Mouse (Mus musculus): ENCODE measurements around the gene 6720489N17Rik. TPM values are rescaled to one million over a fixed set of nuclear protein-coding genes. Genes with fewer than 3 reads are reported as not detected.
"Not testable (repeated sequence)": the region's sequence is repeated elsewhere in the genome, so short reads cannot be mapped to it uniquely, and the experiment has no call there.

6720489N17Rik gene
- polyA plus RNA-seq (2012; rRNA removed) = 5.8 and 5.9 TPM in 2 replicates

DNA sequence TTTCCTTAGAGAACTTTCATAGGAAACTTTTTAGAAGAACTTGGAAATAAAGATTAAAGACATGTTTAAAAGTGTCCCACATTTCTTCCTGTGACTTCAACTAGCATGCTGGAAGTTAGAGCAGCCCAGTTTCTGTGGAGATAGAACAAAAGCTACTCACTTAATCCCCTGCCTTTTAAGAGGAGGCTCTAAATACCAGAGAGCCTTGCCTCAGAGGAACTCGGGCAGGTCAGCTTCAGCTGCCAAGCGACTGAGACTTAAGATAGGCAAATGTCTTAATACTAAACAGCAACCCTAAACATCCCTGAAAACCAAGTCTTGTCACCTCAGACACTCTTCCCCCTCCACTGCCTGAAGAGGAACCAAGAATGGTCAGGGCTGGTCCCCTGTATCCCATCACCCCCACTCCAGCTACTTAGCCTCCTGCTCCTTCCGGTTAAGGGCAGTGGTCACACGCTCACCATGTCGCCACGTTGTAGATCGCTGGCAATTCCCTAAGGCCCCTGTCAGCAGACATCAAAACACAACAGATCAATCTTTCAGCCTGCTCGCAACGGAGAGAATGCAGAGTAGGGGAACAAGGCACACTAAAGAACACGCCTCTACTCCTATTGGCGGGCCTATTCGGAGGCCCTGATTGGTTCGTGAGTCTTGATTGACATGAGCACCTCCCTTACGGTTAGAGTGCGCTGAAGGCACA, at the start of gene 6720489N17Rik:
6720489N17Rik (minus strand) TSS at position 606 of the 700 bp plus-strand sequence.
- peak; percentile 48 for DNase-seq (ENCODE audit: low spot score)

DNA sequence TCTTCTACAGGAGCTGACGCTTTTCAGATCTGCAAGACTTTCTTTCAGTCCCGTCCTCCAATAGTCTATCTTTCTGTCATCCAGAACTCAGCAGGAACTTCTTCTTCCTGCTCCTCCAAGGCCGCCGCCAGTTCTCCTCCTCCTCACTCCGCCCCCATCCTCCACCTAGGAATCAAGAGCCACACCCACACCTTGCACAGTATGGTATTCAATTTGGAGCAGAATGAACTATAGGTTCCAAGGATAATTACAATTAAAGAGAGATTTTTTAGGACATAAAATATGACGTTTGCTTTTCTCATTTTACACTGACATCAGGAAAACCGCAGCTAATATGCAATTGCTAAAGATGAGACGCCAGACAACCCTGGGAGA, 29.4 kb upstream of the 6720489N17Rik start:
- DNase-seq (ENCODE audit: low spot score) = no peak

DNA sequence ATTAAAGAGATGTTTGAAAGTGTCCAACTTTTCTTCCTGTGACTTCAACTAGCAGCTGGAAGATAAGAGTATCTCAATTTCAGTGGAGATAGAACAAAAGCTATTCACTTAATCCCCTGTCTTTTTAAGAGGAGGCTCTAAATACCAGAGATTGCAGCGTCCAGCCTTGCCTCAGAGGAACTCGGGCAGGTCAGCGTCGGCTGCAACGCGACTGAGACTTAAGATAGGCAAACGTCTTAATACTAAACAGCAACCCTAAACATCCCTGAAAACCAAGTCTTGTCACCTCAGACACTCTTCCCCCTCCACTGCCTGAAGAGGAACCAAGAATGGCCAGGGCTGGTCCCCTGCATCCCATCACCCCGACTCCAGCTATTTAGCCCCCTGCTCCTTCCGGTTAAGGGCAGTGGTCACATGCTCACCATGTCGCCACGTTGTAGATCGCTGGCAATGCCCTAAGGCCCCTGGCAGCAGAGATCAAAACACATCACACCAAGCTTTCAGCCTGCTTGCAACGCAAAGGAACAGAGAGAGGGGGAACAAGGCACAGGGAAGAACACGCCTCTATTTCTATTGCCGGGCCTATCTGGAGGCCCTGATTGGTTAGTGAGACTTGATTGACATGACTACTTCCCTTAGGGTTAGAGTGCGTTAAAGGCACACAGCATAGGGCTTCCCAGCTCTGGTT, 28.8 kb upstream of the 6720489N17Rik start:
- peak; percentile 41 for DNase-seq (ENCODE audit: low spot score)

DNA sequence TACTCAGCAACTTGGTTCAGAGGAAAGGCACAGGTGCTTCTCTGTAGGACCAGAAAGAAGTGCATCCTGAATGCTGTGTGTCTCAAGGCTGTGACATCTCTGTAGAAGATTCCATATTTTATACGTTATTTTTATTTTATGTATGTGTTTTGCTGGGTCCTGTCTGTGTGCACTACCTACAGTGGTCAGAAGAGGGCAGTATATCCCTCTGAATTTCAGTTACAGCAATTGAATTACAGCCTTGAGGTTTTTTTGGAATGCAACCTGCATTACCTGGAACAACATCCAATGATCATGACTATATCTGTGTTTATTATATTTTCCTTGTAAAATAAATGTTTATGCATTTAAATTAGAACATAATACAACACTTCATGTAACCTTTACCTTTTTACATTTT, 3.1 kb upstream of the 6720489N17Rik start:
- not testable (repeated sequence) for DNase-seq (ENCODE audit: low spot score)

DNA sequence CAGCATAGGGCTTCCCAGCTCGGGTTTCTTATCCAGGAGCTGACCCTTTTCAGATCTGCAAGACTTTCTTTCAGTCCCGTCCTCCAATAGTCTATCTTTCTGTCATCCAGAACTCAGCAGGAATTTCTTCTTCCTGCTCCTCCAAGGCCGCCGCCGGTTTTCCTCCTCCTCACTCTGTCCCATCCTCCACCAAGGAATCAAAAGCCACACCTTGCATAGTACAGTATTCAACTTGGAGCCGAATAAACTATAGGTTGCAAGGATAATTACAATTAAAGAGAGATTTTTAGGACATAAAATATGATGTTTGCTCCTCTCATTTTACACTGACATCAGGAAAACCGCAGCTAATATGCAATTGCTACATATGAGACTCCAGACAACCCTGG, 289 bp upstream of the 6720489N17Rik start:
- DNase-seq (ENCODE audit: low spot score) = not testable (repeated sequence)

DNA sequence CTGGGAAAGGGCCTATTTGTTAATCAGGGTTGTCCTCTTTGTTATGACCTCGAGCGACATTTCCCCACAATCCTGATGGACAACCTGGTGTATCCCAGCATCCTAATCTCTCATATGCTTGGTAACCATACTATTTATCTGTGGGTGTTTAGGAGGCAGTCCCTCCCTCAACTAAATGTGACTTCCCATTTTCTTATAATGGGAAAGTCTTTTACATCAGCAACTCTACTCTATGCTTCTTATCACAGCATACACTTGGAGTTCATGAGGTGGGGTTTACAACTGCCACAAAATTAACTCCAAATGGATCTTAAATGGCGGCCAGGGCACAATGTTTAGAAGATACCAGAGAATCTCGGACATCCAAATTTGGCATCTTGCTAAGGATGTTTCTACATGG, 6.5 kb downstream of the 6720489N17Rik start:
- DNase-seq (ENCODE audit: low spot score) = not testable (repeated sequence)

DNA sequence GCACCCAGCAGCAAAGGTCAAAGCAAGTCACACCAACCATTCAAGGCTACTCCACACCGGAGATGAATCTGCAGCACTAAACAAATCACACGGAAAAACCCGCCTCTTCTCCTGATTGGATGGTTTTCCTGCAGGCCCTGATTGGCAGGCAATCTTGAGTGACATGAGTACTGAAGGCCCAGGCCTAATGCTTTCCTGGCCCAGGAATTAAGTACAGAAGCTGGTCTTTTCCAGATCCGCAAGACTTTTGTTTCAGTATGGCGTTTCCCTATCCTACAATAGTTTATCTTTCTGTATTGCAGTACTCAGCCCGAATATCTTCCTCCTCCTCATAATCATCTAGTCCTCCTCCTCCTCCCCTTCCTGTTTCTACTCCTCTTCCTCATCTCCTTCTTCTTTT, 52.9 kb downstream of the 6720489N17Rik start, which contains the start of gene Zfp934:
Zfp934 (minus strand) TSS at position 101 of the 400 bp plus-strand sequence.
- DNase-seq (ENCODE audit: low spot score) = not testable (repeated sequence)

DNA sequence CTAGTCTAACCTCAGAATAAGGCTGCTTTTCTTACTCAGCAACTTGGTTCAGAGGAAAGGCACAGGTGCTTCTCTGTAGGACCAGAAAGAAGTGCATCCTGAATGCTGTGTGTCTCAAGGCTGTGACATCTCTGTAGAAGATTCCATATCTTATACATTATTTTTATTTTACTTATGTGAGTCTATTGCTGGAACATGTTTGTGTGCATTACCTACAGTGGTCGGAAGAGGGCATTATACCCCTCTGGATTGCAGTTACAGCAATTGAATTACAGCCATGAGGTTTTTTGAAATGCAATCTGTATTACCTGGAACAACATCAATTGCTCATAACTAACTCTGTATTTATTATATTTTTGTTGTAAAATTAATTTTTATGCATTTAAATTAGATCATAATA, 62.3 kb downstream of the 6720489N17Rik start:
- DNase-seq (ENCODE audit: low spot score) = not testable (repeated sequence)

DNA sequence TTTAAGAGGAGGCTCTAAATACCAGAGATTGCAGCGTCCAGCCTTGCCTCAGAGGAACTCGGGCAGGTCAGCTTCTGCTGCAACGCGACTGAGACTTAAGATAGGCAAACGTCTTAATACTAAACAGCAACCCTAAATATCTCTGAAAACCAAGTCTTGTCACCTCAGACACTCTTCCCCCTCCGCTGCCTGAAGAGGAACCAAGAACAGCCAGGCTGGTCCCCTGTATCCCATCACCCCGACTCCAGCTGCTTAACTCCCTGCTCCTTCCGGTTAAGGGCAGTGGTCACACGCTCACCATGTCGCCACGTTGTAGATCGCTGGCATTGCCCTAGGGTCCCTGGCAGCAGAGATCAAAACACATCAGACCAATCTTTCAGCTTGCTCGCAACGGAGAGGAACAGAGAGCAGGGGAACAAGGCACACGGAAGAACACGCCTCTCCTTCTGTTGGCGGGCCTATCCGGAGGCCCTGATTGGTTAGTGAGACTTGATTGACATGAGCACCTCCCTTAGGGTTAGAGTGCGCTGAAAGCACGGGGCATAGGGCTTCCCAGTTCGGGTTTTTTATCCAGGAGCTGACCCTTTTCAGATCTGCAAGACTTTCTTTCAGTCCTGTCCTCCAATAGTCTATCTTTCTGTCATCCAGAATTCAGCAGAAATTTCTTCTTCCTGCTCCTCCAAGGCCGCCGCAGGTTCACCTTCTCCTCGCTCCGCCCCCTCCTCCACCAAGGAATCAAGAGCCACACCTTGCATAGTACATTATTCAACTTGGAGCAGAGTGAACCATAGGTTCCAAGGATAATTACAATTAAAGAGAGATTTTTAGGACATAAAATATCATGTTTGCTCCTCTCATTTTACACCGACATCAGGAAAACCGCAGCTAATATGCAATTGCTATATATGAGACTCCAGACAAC, 65.5 kb downstream of the 6720489N17Rik start, which contains the start of gene Zfp935:
Zfp935 (minus strand) TSS at position 323 of the 922 bp plus-strand sequence.
- peak; percentile 55 for DNase-seq (ENCODE audit: low spot score)

Other genes with a start within 250 kb of the 6720489N17Rik start
- 3.1 and 3.2 TPM in 2 replicates for gene Gm3604, start 241.0 kb downstream of the 6720489N17Rik start, polyA plus RNA-seq (2012; rRNA removed)
- gene Gm49359, start 157.3 kb downstream of the 6720489N17Rik start, polyA plus RNA-seq (2012; rRNA removed) = 7.8 and 8.0 TPM in 2 replicates
- gene Zfp935, start 65.7 kb downstream of the 6720489N17Rik start, polyA plus RNA-seq (2012; rRNA removed) = not detected in 2 replicates
- gene Zfp934, start 53.0 kb downstream of the 6720489N17Rik start, polyA plus RNA-seq (2012; rRNA removed) = 10.9 and 12.0 TPM in 2 replicates
- 14.4 and 14.8 TPM in 2 replicates for gene Platr25, start 136.5 kb upstream of the 6720489N17Rik start, polyA plus RNA-seq (2012; rRNA removed)
- gene Gm5141, start 161.6 kb upstream of the 6720489N17Rik start, polyA plus RNA-seq (2012; rRNA removed) = 2.8 and 3.5 TPM in 2 replicates
- gene Fbp2, start 234.2 kb upstream of the 6720489N17Rik start, polyA plus RNA-seq (2012; rRNA removed) = 29.3 and 33.6 TPM in 2 replicates